Mouse (Mus musculus) hindbrain, postnatal 0 days (tissue): ENCODE measurements at regions not wholly inside any gene's neighbourhood (a gene's known extent, or its start where the extent isn't known, plus 50 kb on each side); places are given as distances from the start of the nearest gene placed in this dataset.

Experiments
- ATAC-seq: fragments of 200-750 bp; cut with Nextera tagmentation; 2 replicates; pipeline ENCODE4 v1.8.0; 2017; ENCODE audit warnings: mild to moderate bottlenecking, moderate TSS enrichment, moderate library complexity
- DNase-seq: peaks from one replicate; pipeline ENCODE4 v3.0.0-alpha.2; 2015; ENCODE audit warnings: low spot score
- H3K27ac ChIP-seq: fragments of 300-500 bp; sonication (generic); 2 replicates; pipeline ENCODE4 v1.5.1; 2014; ENCODE audit warnings: mild to moderate bottlenecking
- H3K27me3 ChIP-seq: fragments of 300-500 bp; sonication (generic); 2 replicates; pipeline ENCODE4 v1.6.1; 2014; ENCODE audit warnings: low read length, mixed read lengths; ENCODE audit not compliant: insufficient read depth
- H3K36me3 ChIP-seq: fragments of 300-500 bp; sonication (generic); 2 replicates; pipeline ENCODE4 v1.6.1; 2014; ENCODE audit warnings: low read length, mixed read lengths; ENCODE audit not compliant: insufficient read depth
- H3K4me1 ChIP-seq: fragments of 300-500 bp; sonication (generic); 2 replicates; pipeline ENCODE4 v1.6.1; 2014; ENCODE audit warnings: antibody characterized with exemption, low read length, mixed read lengths; ENCODE audit not compliant: insufficient read depth
- H3K4me2 ChIP-seq: fragments of 300-500 bp; sonication (generic); 2 replicates; pipeline ENCODE4 v1.6.1; 2014; ENCODE audit warnings: low read depth, mild to moderate bottlenecking, low read length, moderate library complexity, mixed read lengths
- H3K4me3 ChIP-seq: fragments of 300-500 bp; sonication (generic); 2 replicates; pipeline ENCODE4 v1.5.1; 2014; ENCODE audit warnings: low read length
- H3K9ac ChIP-seq: fragments of 300-500 bp; sonication (generic); replicated peaks from 2 replicates; pipeline ENCODE4 v1.6.1; 2014; ENCODE audit warnings: mild to moderate bottlenecking, low read length, moderate library complexity, mixed read lengths
- H3K9me3 ChIP-seq: fragments of 300-500 bp; sonication (generic); 2 replicates; pipeline ENCODE4 v1.6.1; 2016; ENCODE audit warnings: low read length, mixed read lengths
- CTCF ChIP-seq: IDR thresholded peaks from 2 replicates; pipeline ENCODE4 v1.5.1; 2016; ENCODE audit warnings: antibody characterized with exemption, control low read depth, low read depth
- WGBS: fragments of 180-500 bp; shearing (Covaris S2); extraction: QIAGEN DNeasy Blood & Tissue Kit; methylation state at CpG from one replicate; pipeline ENCODE4 v1.1.7; 2014; 5-methylcytosine and 5-hydroxymethylcytosine counted together

- 10% methylated on average over 3 of the region's 3 CpGs for WGBS
- no peak for ATAC-seq
Measured at GRCm38 (mm10) chr9:49879361-49880128, 80.8 kb upstream of the Ncam1 start.

GRCm38 (mm10) chr9:49874881-49875280 is 76.2 kb upstream of the Ncam1 start:
- ATAC-seq, result no peak
- peaks cover 11% of the 10 kb centered on the region; the same call in 1 of the 2 replicates for H3K4me1 ChIP-seq
- no peak overlapping the region for H3K4me2 ChIP-seq
- H3K9ac ChIP-seq, result no peak overlapping the region
- H3K27me3 ChIP-seq, result no peaks in the 10 kb centered on the region
- H3K4me3 ChIP-seq, result no peak overlapping the region
- no peaks in the 10 kb centered on the region for H3K9me3 ChIP-seq
- 89% methylated on average over 2 of the region's 2 CpGs for WGBS
- H3K36me3 ChIP-seq, result no peaks in the 10 kb centered on the region
- TF ChIP-seq CTCF, result no peak
- H3K27ac ChIP-seq, result no peak overlapping the region
- no peak for DNase-seq

More at GRCm38 (mm10) chr9:49879361-49880128, 80.8 kb upstream of the Ncam1 start:
- Histone ChIP-seq H3K4me2 (no peak overlapping the region), H3K9me3 (no peaks in the 10 kb centered on the region), H3K27me3 (no peaks in the 10 kb centered on the region), H3K36me3 (no peaks in the 10 kb centered on the region), H3K27ac (no peak overlapping the region), H3K4me3 (no peak overlapping the region), H3K9ac (no peak overlapping the region), H3K4me1 (no peaks in the 10 kb centered on the region)
- TF ChIP-seq CTCF, result no peak
- no peak for DNase-seq

DNA sequence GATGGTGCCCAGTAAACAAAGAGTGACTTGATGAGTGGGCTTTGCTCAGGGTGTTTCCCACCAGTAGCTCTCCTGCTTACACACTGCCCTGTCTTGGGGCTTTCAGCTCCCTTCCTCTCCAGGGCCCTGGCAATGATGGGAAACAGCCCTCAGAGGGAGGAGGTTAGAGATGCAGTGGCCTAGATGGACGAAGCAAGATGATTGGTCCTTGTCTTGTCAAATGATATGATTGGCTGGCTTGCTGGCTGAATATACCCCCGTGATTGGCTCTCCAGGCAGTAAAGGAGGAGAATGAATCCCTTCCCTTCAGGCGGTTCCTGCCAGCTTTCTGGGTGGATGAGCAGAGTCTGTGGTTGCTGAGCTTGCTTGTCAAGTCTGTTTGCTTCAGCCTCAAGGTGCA is 74.8 kb upstream of the Ncam1 start:
- Histone ChIP-seq H3K9me3 (no peaks in the 10 kb centered on the region), H3K9ac (no peak overlapping the region), H3K27me3 (no peaks in the 10 kb centered on the region), H3K4me1 (peaks cover 11% of the 10 kb centered on the region; the same call in 1 of the 2 replicates), H3K4me3 (peak overlapping the region; percentile 15; the same call in 1 of the 2 replicates), H3K36me3 (no peaks in the 10 kb centered on the region), H3K4me2 (peak overlapping the region; percentile 38), H3K27ac (peak overlapping the region; percentile 71)
- no peak for TF ChIP-seq CTCF
- DNase-seq, result peak; percentile 92
- peak; percentile 98 for ATAC-seq
- 4% methylated on average over 3 of the region's 3 CpGs for WGBS

- no peak overlapping the region for H3K27ac ChIP-seq
- 74% methylated on average over 3 of the region's 3 CpGs for WGBS
Measured at GRCm38 (mm10) chr9:49851522-49851921, 52.8 kb upstream of the Ncam1 start.

DNA sequence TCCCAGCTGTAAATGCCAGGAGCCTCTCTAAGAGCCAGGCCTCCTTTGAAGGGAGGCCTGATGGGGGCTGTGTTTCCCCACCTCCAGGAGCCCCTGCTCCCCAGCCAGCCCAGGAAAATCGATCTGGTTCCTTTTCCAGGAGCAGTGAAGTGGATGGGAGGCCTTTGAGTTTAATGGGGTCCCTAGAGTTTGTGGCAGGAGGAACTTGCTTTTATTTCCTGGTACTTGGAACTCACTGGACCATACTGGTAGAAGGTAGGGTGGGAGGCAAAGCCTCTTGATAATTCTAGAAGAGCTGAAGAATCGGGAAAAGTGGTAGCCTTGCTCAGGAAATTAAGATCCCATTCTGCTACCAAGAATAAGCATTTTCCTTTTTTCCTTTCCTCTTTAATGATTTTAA is 50.7 kb upstream of the Ncam1 start:
- no peak for ATAC-seq
- Histone ChIP-seq H3K27me3 (no peaks in the 10 kb centered on the region), H3K9me3 (no peaks in the 10 kb centered on the region), H3K9ac (no peak overlapping the region), H3K4me1 (peaks cover 3% of the 10 kb centered on the region; the same call in 1 of the 2 replicates), H3K27ac (no peak overlapping the region), H3K4me2 (no peak overlapping the region), H3K4me3 (no peak overlapping the region), H3K36me3 (no peaks in the 10 kb centered on the region)
- DNase-seq, result no peak
- no peak for TF ChIP-seq CTCF
- WGBS, result 45% methylated on average over 2 of the region's 2 CpGs

More at GRCm38 (mm10) chr9:49851522-49851921, 52.8 kb upstream of the Ncam1 start:
- Histone ChIP-seq H3K4me1 (no peaks in the 10 kb centered on the region), H3K36me3 (no peaks in the 10 kb centered on the region), H3K27me3 (no peaks in the 10 kb centered on the region), H3K4me2 (no peak overlapping the region), H3K9me3 (no peaks in the 10 kb centered on the region), H3K4me3 (no peak overlapping the region), H3K9ac (no peak overlapping the region)
- ATAC-seq (no peak), DNase-seq (no peak)
- no peak for TF ChIP-seq CTCF

DNA sequence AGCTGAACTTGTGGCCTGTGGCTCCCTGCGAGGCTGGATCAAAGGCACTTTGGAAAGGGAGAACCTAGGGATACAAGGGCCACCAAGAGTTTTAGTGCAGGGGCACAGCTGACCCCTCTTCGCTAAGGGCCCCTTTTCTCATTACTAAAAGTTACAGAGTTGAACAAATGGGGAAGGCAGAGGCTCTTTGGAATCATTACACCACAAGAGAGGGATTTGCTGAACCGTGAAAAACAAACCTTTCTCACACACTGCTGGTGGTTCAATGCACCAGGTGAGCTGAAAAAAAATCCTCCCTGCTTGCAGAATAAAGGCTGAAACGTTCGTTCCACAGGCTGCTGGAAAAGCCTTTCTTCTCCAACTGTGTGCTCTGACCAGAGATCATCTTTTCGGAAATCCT is 50.2 kb upstream of the Ncam1 start:
- no peak overlapping the region for H3K4me2 ChIP-seq
- H3K9me3 ChIP-seq, result no peaks in the 10 kb centered on the region
- H3K9ac ChIP-seq, result no peak overlapping the region
- H3K36me3 ChIP-seq, result no peaks in the 10 kb centered on the region
- no peak overlapping the region for H3K27ac ChIP-seq
- no peak overlapping the region for H3K4me3 ChIP-seq
- no peak for DNase-seq
- no peaks in the 10 kb centered on the region for H3K27me3 ChIP-seq
- H3K4me1 ChIP-seq, result peaks cover 3% of the 10 kb centered on the region; the same call in 1 of the 2 replicates
- TF ChIP-seq CTCF, result no peak
- no peak for ATAC-seq
- 17% methylated on average over 6 of the region's 6 CpGs for WGBS
